Comparison of ENCODE assay signal across 8 mouse cellular contexts in genomic region chr7:88097715-88098114, GRCm38 (mm10).
A peak's percentile ranks its signal among the peaks of the same experiment; 100 is the strongest.
DNase-seq lines count a peak whose midpoint lies in the region; ATAC-seq lines count a peak whose summit lies in the region.

No protein-coding gene starts in this region.

- H3K36me3 ChIP-seq in liver, embryonic 13.5 days, result no peaks in the 10 kb centered on the region

- ATAC-seq in liver, embryonic 13.5 days (ENCODE audit: low read depth), result no peak

- no peak overlapping the region for H3K4me3 ChIP-seq in liver, embryonic 13.5 days (replicated peaks)

- no peaks in the 10 kb centered on the region for H3K4me1 ChIP-seq in liver, embryonic 13.5 days (replicated peaks)

- DNase-seq in 416B (ENCODE audit: low read depth) (peak; percentile 64), R1 (ENCODE audit: low read depth, low spot score) (peak; percentile 47)
- peak; percentile 67 for DNase-seq in embryo, embryonic 10 days (ENCODE audit: low spot score)
- peak; percentile 17 for DNase-seq in gastrocnemius, postnatal 25 days
- DNase-seq in kidney, adult 9 months, result peak; percentile 64
- DNase-seq in liver, embryonic 13.5 days, result peak; percentile 15
- peak; percentile 15 for DNase-seq in ovary, postnatal 10 days (ENCODE audit: low spot score)
- DNase-seq in thymus, adult 18-20 months, result peak; percentile 6 to 17

- no peak overlapping the region for H3K4me2 ChIP-seq in liver, embryonic 13.5 days

- no peaks in the 10 kb centered on the region for H3K9me3 ChIP-seq in liver, embryonic 13.5 days (replicated peaks)

- WGBS in liver, embryonic 13.5 days (ENCODE audit: insufficient replicate concordance), result 5% methylated on average over 1 of the region's 1 CpGs

- no peak overlapping the region for H3K27ac ChIP-seq in liver, embryonic 13.5 days

- no peaks in the 10 kb centered on the region for H3K27me3 ChIP-seq in liver, embryonic 13.5 days

- no peak overlapping the region for H3K9ac ChIP-seq in liver, embryonic 13.5 days

Comparison
In these comparisons a context has a peak if more than half of its experiments do, and no peak if none do; other contexts are left out.
1. DNase-seq: peak in every context shown above with its lines; median percentile 67 in embryo, embryonic 10 days; 64 in 416B; 64 in kidney, adult 9 months; 47 in R1; 17 in gastrocnemius, postnatal 25 days; 15 in liver, embryonic 13.5 days; 15 in ovary, postnatal 10 days; 12 in thymus, adult 18-20 months.